Mouse (Mus musculus): ENCODE results near the gene Acot6.

- no peak for TF ChIP-seq POLR2A (IDR thresholded peaks at IDR 0.05; ENCODE audit: low read depth, low read length)
- TF ChIP-seq CTCF (IDR thresholded peaks at IDR 0.05; ENCODE audit: extremely low read depth, insufficient read depth, insufficient read length, insufficient replicate concordance), result no peak
These were observed 40.8 kb downstream of the Acot6 start for GRCm38 (mm10) chr12:84141271-84141670.
